Mouse (Mus musculus): ENCODE results near the gene Ogfod2. TPM values are rescaled to one million over a fixed set of nuclear protein-coding genes. Genes with fewer than 3 reads are reported as not detected.

The Ogfod2 gene
- polyA plus RNA-seq, 1 experiment from 2014 or later = 15.6 TPM

GRCm38 (mm10) chr5:124125093-124125492 is 13.0 kb downstream of the Ogfod2 start:
- no peak overlapping the region for H3K4me3 ChIP-seq (ENCODE audit: control insufficient read depth in 1 of 2, insufficient read depth in 1 of 2, low read depth in 1 of 2, low read length in 2 of 2)
- H3K27me3 ChIP-seq (ENCODE audit: control insufficient read depth, insufficient read depth, low read length) = no peaks in the 10 kb centered on the region
- peaks cover 98% of the 10 kb centered on the region for H3K36me3 ChIP-seq (ENCODE audit: control insufficient read depth, insufficient read depth, low read length)
- no peaks in the 10 kb centered on the region for H3K4me1 ChIP-seq (ENCODE audit: control insufficient read depth in 2 of 2, insufficient read depth in 2 of 2, low read length in 2 of 2)
- no peak for ATAC-seq (ENCODE audit: insufficient number of reproducible peaks, insufficient read depth, low FRiP score, low read depth)
- H3K27ac ChIP-seq (replicated peaks in 1 of 2; ENCODE audit: control insufficient read depth in 1 of 2, insufficient read depth in 1 of 2, low read depth in 2 of 2, low read length in 2 of 2) = no peak overlapping the region
- WGBS = 81% methylated on average over 11 of the region's 11 CpGs
- no peak overlapping the region for H3K4me2 ChIP-seq (ENCODE audit: low read length)
- no peak overlapping the region for H3K9ac ChIP-seq (ENCODE audit: low read length)
- no peaks in the 10 kb centered on the region for H3K9me3 ChIP-seq (ENCODE audit: control insufficient read depth, low read length)

GRCm38 (mm10) chr5:124134261-124134660 is 22.2 kb downstream of the Ogfod2 start:
- H3K27me3 ChIP-seq (ENCODE audit: control insufficient read depth, insufficient read depth, low read length) = no peaks in the 10 kb centered on the region
- no peak overlapping the region for H3K4me3 ChIP-seq (ENCODE audit: control insufficient read depth in 1 of 2, insufficient read depth in 1 of 2, low read depth in 1 of 2, low read length in 2 of 2)
- no peaks in the 10 kb centered on the region for H3K9me3 ChIP-seq (ENCODE audit: control insufficient read depth, low read length)
- no peak overlapping the region for H3K9ac ChIP-seq (ENCODE audit: low read length)
- peaks cover 94% of the 10 kb centered on the region for H3K36me3 ChIP-seq (ENCODE audit: control insufficient read depth, insufficient read depth, low read length)
- no peak overlapping the region for H3K27ac ChIP-seq (replicated peaks in 1 of 2; ENCODE audit: control insufficient read depth in 1 of 2, insufficient read depth in 1 of 2, low read depth in 2 of 2, low read length in 2 of 2)
- no peaks in the 10 kb centered on the region for H3K4me1 ChIP-seq (ENCODE audit: control insufficient read depth in 2 of 2, insufficient read depth in 2 of 2, low read length in 2 of 2)
- ATAC-seq (ENCODE audit: insufficient number of reproducible peaks, insufficient read depth, low FRiP score, low read depth) = no peak
- WGBS = 88% methylated on average over 5 of the region's 5 CpGs
- no peak overlapping the region for H3K4me2 ChIP-seq (ENCODE audit: low read length)

- peaks cover 85% of the 10 kb centered on the region for H3K36me3 ChIP-seq (ENCODE audit: control insufficient read depth, insufficient read depth, low read length)
- H3K27ac ChIP-seq (replicated peaks in 1 of 2; ENCODE audit: control insufficient read depth in 1 of 2, insufficient read depth in 1 of 2, low read depth in 2 of 2, low read length in 2 of 2) = no peak overlapping the region
Observed at GRCm38 (mm10) chr5:124138066-124138465, 26.0 kb downstream of the Ogfod2 start.

GRCm38 (mm10) chr5:124149028-124149427 is 36.9 kb downstream of the Ogfod2 start:
- peaks cover 5 to 12% of the 10 kb centered on the region in 2 experiments; a peak in 3 of 4 replicates for H3K4me1 ChIP-seq (ENCODE audit: control insufficient read depth in 2 of 2, insufficient read depth in 2 of 2, low read length in 2 of 2)
- no peaks in the 10 kb centered on the region for H3K9me3 ChIP-seq (ENCODE audit: control insufficient read depth, low read length)
- H3K27ac ChIP-seq (replicated peaks in 1 of 2; ENCODE audit: control insufficient read depth in 1 of 2, insufficient read depth in 1 of 2, low read depth in 2 of 2, low read length in 2 of 2) = no peak overlapping the region
- H3K27me3 ChIP-seq (ENCODE audit: control insufficient read depth, insufficient read depth, low read length) = no peaks in the 10 kb centered on the region
- H3K4me2 ChIP-seq (ENCODE audit: low read length) = no peak overlapping the region
- 47% methylated on average over 5 of the region's 5 CpGs for WGBS
- no peak overlapping the region for H3K9ac ChIP-seq (ENCODE audit: low read length)
- H3K36me3 ChIP-seq (ENCODE audit: control insufficient read depth, insufficient read depth, low read length) = peaks cover 34% of the 10 kb centered on the region
- no peak overlapping the region for H3K4me3 ChIP-seq (ENCODE audit: control insufficient read depth in 1 of 2, insufficient read depth in 1 of 2, low read depth in 1 of 2, low read length in 2 of 2)
- ATAC-seq (ENCODE audit: insufficient number of reproducible peaks, insufficient read depth, low FRiP score, low read depth) = no peak

More at GRCm38 (mm10) chr5:124138066-124138465, 26.0 kb downstream of the Ogfod2 start:
- no peak overlapping the region for H3K4me3 ChIP-seq (ENCODE audit: control insufficient read depth in 1 of 2, insufficient read depth in 1 of 2, low read depth in 1 of 2, low read length in 2 of 2)
- H3K4me1 ChIP-seq (ENCODE audit: control insufficient read depth in 2 of 2, insufficient read depth in 2 of 2, low read length in 2 of 2) = no peaks in the 10 kb centered on the region
- H3K4me2 ChIP-seq (ENCODE audit: low read length) = no peak overlapping the region
- H3K9ac ChIP-seq (ENCODE audit: low read length) = no peak overlapping the region
- H3K9me3 ChIP-seq (ENCODE audit: control insufficient read depth, low read length) = no peaks in the 10 kb centered on the region
- H3K27me3 ChIP-seq (ENCODE audit: control insufficient read depth, insufficient read depth, low read length) = no peaks in the 10 kb centered on the region
- no peak for ATAC-seq (ENCODE audit: insufficient number of reproducible peaks, insufficient read depth, low FRiP score, low read depth)
- WGBS = 58% methylated on average over 7 of the region's 7 CpGs

GRCm38 (mm10) chr5:124150895-124151294 is 38.8 kb downstream of the Ogfod2 start:
- Histone ChIP-seq H3K9me3 (ENCODE audit: control insufficient read depth, low read length) (no peaks in the 10 kb centered on the region), H3K36me3 (ENCODE audit: control insufficient read depth, insufficient read depth, low read length) (peaks cover 32% of the 10 kb centered on the region), H3K9ac (ENCODE audit: low read length) (no peak overlapping the region), H3K27me3 (ENCODE audit: control insufficient read depth, insufficient read depth, low read length) (no peaks in the 10 kb centered on the region), H3K4me2 (ENCODE audit: low read length) (no peak overlapping the region), H3K27ac (replicated peaks in 1 of 2; ENCODE audit: control insufficient read depth in 1 of 2, insufficient read depth in 1 of 2, low read depth in 2 of 2, low read length in 2 of 2) (no peak overlapping the region), H3K4me3 (ENCODE audit: control insufficient read depth in 1 of 2, insufficient read depth in 1 of 2, low read depth in 1 of 2, low read length in 2 of 2) (no peak overlapping the region), H3K4me1 (ENCODE audit: control insufficient read depth in 2 of 2, insufficient read depth in 2 of 2, low read length in 2 of 2) (peaks cover under 1 to 5% of the 10 kb centered on the region in 2 experiments; a peak in 3 of 4 replicates)
- no peak for ATAC-seq (ENCODE audit: insufficient number of reproducible peaks, insufficient read depth, low FRiP score, low read depth)
- 67% methylated on average over 7 of the region's 7 CpGs for WGBS

- ATAC-seq (ENCODE audit: insufficient number of reproducible peaks, insufficient read depth, low FRiP score, low read depth) = no peak
- Histone ChIP-seq H3K4me2 (ENCODE audit: low read length) (no peak overlapping the region), H3K4me3 (ENCODE audit: control insufficient read depth in 1 of 2, insufficient read depth in 1 of 2, low read depth in 1 of 2, low read length in 2 of 2) (no peak overlapping the region), H3K9me3 (ENCODE audit: control insufficient read depth, low read length) (no peaks in the 10 kb centered on the region), H3K36me3 (ENCODE audit: control insufficient read depth, insufficient read depth, low read length) (peaks cover 28% of the 10 kb centered on the region), H3K27me3 (ENCODE audit: control insufficient read depth, insufficient read depth, low read length) (no peaks in the 10 kb centered on the region), H3K27ac (replicated peaks in 1 of 2; ENCODE audit: control insufficient read depth in 1 of 2, insufficient read depth in 1 of 2, low read depth in 2 of 2, low read length in 2 of 2) (no peak overlapping the region), H3K9ac (ENCODE audit: low read length) (no peak overlapping the region), H3K4me1 (ENCODE audit: control insufficient read depth in 2 of 2, insufficient read depth in 2 of 2, low read length in 2 of 2) (peaks cover 0 to 4% of the 10 kb centered on the region in 2 experiments; a peak in 2 of 4 replicates)
- 81% methylated on average over 4 of the region's 4 CpGs for WGBS
Observed at GRCm38 (mm10) chr5:124152734-124153133, 40.6 kb downstream of the Ogfod2 start.

- no peaks in the 10 kb centered on the region for H3K9me3 ChIP-seq (ENCODE audit: control insufficient read depth, low read length)
- H3K4me2 ChIP-seq (ENCODE audit: low read length) = no peak overlapping the region
- H3K27ac ChIP-seq (replicated peaks in 1 of 2; ENCODE audit: control insufficient read depth in 1 of 2, insufficient read depth in 1 of 2, low read depth in 2 of 2, low read length in 2 of 2) = no peak overlapping the region
- no peak overlapping the region for H3K9ac ChIP-seq (ENCODE audit: low read length)
- no peak overlapping the region for H3K4me3 ChIP-seq (ENCODE audit: control insufficient read depth in 1 of 2, insufficient read depth in 1 of 2, low read depth in 1 of 2, low read length in 2 of 2)
- H3K4me1 ChIP-seq (ENCODE audit: control insufficient read depth in 2 of 2, insufficient read depth in 2 of 2, low read length in 2 of 2) = peaks cover 24 to 30% of the 10 kb centered on the region in 2 experiments
- WGBS = 31% methylated on average over 5 of the region's 5 CpGs
- no peak for ATAC-seq (ENCODE audit: insufficient number of reproducible peaks, insufficient read depth, low FRiP score, low read depth)
- no peaks in the 10 kb centered on the region for H3K27me3 ChIP-seq (ENCODE audit: control insufficient read depth, insufficient read depth, low read length)
- H3K36me3 ChIP-seq (ENCODE audit: control insufficient read depth, insufficient read depth, low read length) = peaks cover 20% of the 10 kb centered on the region
Observed at GRCm38 (mm10) chr5:124155943-124156342, 43.8 kb downstream of the Ogfod2 start.

- Histone ChIP-seq H3K4me2 (ENCODE audit: low read length) (no peak overlapping the region), H3K4me3 (ENCODE audit: control insufficient read depth in 1 of 2, insufficient read depth in 1 of 2, low read depth in 1 of 2, low read length in 2 of 2) (no peak overlapping the region), H3K9ac (ENCODE audit: low read length) (no peak overlapping the region), H3K36me3 (ENCODE audit: control insufficient read depth, insufficient read depth, low read length) (no peaks in the 10 kb centered on the region), H3K4me1 (ENCODE audit: control insufficient read depth in 2 of 2, insufficient read depth in 2 of 2, low read length in 2 of 2) (peaks cover 43 to 53% of the 10 kb centered on the region in 2 experiments), H3K9me3 (ENCODE audit: control insufficient read depth, low read length) (no peaks in the 10 kb centered on the region), H3K27ac (replicated peaks in 1 of 2; ENCODE audit: control insufficient read depth in 1 of 2, insufficient read depth in 1 of 2, low read depth in 2 of 2, low read length in 2 of 2) (peak overlapping the region; percentile 19 to 47; a peak in 2 of 4 replicates), H3K27me3 (ENCODE audit: control insufficient read depth, insufficient read depth, low read length) (no peaks in the 10 kb centered on the region)
- WGBS = 32% methylated on average over 4 of the region's 4 CpGs
- ATAC-seq (ENCODE audit: insufficient number of reproducible peaks, insufficient read depth, low FRiP score, low read depth) = no peak
Observed at GRCm38 (mm10) chr5:124158305-124158704, 46.2 kb downstream of the Ogfod2 start.

Data from heart, embryonic 14.5 days (tissue).